Mouse (Mus musculus) testis, adult 2 months (tissue): ENCODE data around the gene Ccdc102a. TPM values are rescaled to one million over a fixed set of nuclear protein-coding genes. Genes with fewer than 3 reads are reported as not detected.
A peak's percentile ranks its signal among the peaks of the same experiment; 100 is the strongest.

Experiments
- H3K27ac ChIP-seq: fragments of 200-500 bp; 2 replicates; pipeline ENCODE4 v1.5.1; 2012; ENCODE audit warnings: low read depth, low read length; ENCODE audit not compliant: control insufficient read depth, insufficient read depth
- H3K27me3 ChIP-seq: fragments of 200-500 bp; 2 replicates; pipeline ENCODE4 v1.6.1; 2012; ENCODE audit warnings: mild to moderate bottlenecking, low read length, moderate library complexity; ENCODE audit not compliant: control insufficient read depth, insufficient read depth
- H3K36me3 ChIP-seq: fragments of 200-500 bp; 2 replicates; pipeline ENCODE4 v1.6.1; 2012; ENCODE audit warnings: mild to moderate bottlenecking, low read length; ENCODE audit not compliant: control insufficient read depth, insufficient read depth
- H3K4me1 ChIP-seq: fragments of 200-500 bp; 2 replicates; pipeline ENCODE4 v1.6.1; 2012; ENCODE audit warnings: low read length; ENCODE audit not compliant: control insufficient read depth, insufficient read depth
- H3K4me3 ChIP-seq: fragments of 200-500 bp; 2 replicates; pipeline ENCODE4 v1.5.1; 2012; ENCODE audit warnings: low read depth, mild to moderate bottlenecking, low read length, moderate library complexity, mixed read lengths; ENCODE audit not compliant: control insufficient read depth
- CTCF ChIP-seq: fragments of 200-500 bp; IDR thresholded peaks from 2 replicates; pipeline ENCODE4 v1.5.1; 2012; ENCODE audit warnings: low read depth, mild to moderate bottlenecking, inconsistent platforms, low read length, moderate library complexity; ENCODE audit not compliant: control insufficient read depth, insufficient read depth, insufficient replicate concordance
- POLR2A ChIP-seq: fragments of 200-500 bp; IDR thresholded peaks from 2 replicates; pipeline ENCODE4 v1.6.1; 2012; ENCODE audit warnings: low read depth, mild to moderate bottlenecking, inconsistent platforms, low read length, moderate library complexity; ENCODE audit not compliant: control insufficient read depth
- polyA plus RNA-seq: library from polyadenylated mRNA; depleted of rRNA; stranded (reverse); fragments of >200 nt; gene quantifications from 2 replicates; pipeline ENCODE4 v1.2.3, GENCODE M21; 2012; rRNA removed

Ccdc102a gene
- 0.59 and 2.1 TPM in 2 replicates for polyA plus RNA-seq

DNA sequence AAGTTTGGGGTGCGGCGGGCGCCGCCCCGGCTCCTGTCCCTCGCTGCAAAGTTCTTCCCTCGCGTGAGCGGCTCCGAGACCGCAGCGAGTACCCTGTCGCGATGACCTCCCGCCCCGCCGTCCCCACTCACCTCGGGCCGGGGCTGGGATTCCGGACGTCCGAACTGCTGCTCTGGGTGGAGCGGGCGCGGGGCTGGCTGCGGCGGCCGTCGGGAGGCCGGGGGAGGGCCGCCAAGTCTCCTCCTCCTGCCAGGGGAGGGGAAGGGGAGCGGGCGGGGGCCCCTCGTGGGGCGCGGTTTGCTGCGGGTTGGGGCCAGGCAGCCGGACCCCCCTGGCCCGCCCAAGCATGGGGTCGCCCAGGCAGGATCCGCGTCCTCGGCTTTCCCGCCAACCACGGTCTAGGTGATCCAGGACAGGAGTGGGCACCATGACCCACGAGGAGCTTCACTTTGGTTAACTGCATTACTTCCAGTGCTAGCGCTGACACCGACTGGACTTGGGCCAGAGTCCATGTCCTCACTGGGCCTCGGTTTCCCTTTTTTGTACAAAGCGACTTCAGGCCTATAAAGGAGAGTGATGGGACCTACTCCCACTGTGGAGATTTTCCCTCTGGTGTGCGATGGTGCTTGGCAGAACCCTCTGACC, at the start of gene Ccdc102a:
Gene Ccdc102a, minus strand, starts transcription at position 248 of the 645 bp plus-strand sequence.
- H3K4me1 ChIP-seq: peaks cover 22% of the 10 kb centered on the region
- H3K36me3 ChIP-seq: no peaks in the 10 kb centered on the region
- TF ChIP-seq POLR2A: no peak
- no peak; the same call in 1 of the 2 replicates for TF ChIP-seq CTCF
- H3K27ac ChIP-seq: no peak within 1 kb of the TSS
- H3K27me3 ChIP-seq: no peaks in the 10 kb centered on the region
- H3K4me3 ChIP-seq: peak within 1 kb of the TSS; percentile 77

DNA sequence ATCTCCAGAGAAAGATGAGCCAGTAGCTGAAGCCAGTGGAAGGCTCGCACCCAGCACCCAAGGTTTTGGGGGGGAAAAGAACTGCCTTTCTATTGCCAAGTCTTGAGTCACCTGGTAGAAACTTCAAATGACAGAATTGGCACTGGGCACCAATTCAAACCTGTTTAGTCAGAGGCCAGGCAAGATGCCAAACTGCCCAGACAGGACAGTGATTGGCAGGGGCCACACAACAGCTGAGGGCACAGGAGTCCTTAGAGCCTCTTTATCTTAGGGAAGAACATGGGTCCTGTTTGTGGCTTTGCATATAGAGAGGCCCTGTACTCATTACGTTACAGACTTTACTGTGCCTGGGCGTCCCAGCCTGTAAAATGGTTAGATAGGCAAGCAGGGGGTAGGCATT, 49.7 kb upstream of the Ccdc102a start:
- no peak overlapping the region for H3K27ac ChIP-seq

DNA sequence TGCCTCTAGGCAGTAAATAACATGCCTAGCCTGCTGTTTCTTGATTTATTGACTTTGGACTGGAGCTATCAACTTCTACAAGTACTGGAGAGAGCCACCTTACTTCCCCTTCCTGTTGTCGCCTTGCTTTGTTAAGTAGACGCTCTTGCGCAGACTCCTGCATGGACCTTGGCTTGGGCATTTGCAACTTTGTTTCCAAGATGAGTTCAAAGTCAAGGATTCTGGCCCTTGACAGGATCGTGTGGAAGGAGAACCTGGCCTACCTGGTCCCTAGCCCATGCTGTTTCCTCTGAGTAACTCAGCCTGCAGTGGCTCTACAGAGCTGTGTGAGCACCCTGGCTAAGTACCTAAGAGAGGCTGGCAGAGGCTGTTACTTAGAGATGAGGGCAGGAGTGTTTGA, 49.2 kb upstream of the Ccdc102a start:
- no peak overlapping the region for H3K27ac ChIP-seq
- no peaks in the 10 kb centered on the region for H3K27me3 ChIP-seq
- TF ChIP-seq CTCF (no peak), POLR2A (no peak)
- no peaks in the 10 kb centered on the region for H3K36me3 ChIP-seq
- no peaks in the 10 kb centered on the region for H3K4me1 ChIP-seq
- no peak overlapping the region for H3K4me3 ChIP-seq

More for the DNA sequence above, 49.7 kb upstream of the Ccdc102a start:
- no peaks in the 10 kb centered on the region for H3K36me3 ChIP-seq
- H3K4me3 ChIP-seq: no peak overlapping the region
- no peaks in the 10 kb centered on the region for H3K4me1 ChIP-seq
- TF ChIP-seq CTCF (no peak), POLR2A (no peak)
- no peaks in the 10 kb centered on the region for H3K27me3 ChIP-seq

DNA sequence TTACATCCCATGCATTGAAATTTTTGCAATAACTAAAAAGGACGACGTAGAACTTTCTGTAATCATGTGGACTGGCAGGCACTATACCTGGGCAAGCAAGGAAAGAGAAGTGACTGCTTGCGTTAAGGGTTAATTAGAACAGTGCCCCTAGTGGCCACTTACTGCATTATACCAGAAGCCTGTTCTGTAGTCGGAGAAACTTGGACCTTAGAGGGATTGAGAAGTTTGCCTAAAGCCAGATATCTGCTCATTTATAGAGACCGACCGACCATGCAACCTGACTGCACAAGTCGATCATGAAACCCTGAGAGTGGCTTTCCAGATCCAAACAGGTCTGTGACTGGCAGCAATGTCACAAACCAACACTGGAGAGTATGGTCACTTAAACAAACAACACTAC, 48.7 kb upstream of the Ccdc102a start:
- Histone ChIP-seq H3K27me3 (no peaks in the 10 kb centered on the region), H3K36me3 (no peaks in the 10 kb centered on the region), H3K27ac (no peak overlapping the region), H3K4me3 (no peak overlapping the region), H3K4me1 (no peaks in the 10 kb centered on the region)
- TF ChIP-seq CTCF (peak; percentile 30; the same call in 1 of the 2 replicates), POLR2A (no peak)

DNA sequence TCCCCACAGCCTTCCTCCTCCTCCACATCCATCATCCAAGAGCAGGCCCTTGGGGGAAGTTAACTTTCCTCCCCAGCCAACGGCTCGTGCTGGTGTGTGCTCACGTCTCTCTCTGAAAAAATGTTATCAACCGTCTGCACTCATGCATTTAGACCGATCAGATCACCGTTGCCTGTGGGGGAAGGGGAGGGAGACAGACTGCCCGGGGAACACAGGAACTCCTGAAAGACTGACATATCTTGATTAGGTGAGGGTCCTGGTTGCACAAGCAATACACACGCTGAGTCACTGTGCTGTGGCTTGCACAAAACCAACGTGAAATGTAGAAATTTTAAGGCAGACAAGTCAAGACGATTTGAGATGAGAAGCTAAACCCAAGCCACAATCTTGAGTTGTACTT, 46.9 kb upstream of the Ccdc102a start:
- no peak overlapping the region for H3K4me3 ChIP-seq
- no peaks in the 10 kb centered on the region for H3K27me3 ChIP-seq
- no peaks in the 10 kb centered on the region for H3K4me1 ChIP-seq
- TF ChIP-seq CTCF (no peak), POLR2A (no peak)
- H3K27ac ChIP-seq: no peak overlapping the region
- H3K36me3 ChIP-seq: no peaks in the 10 kb centered on the region

DNA sequence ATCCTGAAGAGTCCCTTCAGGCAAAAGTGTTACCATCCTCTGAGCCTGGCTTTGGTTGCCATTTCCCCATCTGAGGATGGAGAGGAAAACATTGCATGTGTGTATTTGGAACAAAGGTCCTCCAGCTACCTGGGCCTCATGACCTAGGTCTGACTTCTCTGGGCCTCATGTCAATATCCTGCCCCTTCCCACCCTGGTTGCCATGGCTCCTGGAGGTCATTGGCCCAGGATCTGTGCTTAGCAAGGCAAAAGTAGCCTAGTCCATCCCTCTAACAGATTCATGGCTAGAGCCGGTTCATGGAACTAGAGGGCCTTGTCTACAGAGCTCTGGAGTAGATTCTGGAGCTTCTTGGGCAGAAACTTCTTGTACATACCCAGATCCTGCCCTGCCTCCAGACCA, 44.3 kb upstream of the Ccdc102a start:
- no peak overlapping the region for H3K4me3 ChIP-seq
- no peaks in the 10 kb centered on the region for H3K36me3 ChIP-seq
- H3K27ac ChIP-seq: no peak overlapping the region
- TF ChIP-seq POLR2A (no peak), CTCF (no peak)
- no peaks in the 10 kb centered on the region for H3K4me1 ChIP-seq
- no peaks in the 10 kb centered on the region for H3K27me3 ChIP-seq

DNA sequence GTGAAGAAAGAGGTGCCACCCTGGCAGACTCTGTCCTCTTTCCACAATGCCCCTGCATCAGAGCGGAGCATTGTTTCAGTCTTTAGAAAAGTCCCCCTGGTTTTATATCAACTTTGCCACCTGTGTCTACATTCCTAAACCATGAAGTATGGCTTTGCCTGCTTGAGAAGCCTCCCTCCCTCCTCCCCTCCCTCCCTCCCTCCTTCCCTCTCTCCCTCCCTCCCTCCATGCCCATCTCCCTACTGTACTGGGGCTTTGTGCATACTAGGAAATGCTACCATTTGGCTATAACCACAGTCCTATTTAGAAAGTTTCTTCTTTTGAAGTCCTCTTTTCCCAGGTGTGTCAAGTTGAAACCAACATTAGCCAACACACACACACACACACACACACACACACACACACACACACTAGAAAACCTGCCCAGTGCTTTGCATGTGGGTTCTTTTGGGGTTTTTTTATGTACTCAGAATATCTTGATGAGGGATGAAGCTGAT, 38.2 kb upstream of the Ccdc102a start:
- no peak for TF ChIP-seq CTCF
- TF ChIP-seq POLR2A: no peak
- Histone ChIP-seq H3K27me3 (no peaks in the 10 kb centered on the region), H3K4me1 (no peaks in the 10 kb centered on the region), H3K36me3 (no peaks in the 10 kb centered on the region), H3K4me3 (no peak overlapping the region), H3K27ac (no peak overlapping the region)
